In the genomic region with DNA sequence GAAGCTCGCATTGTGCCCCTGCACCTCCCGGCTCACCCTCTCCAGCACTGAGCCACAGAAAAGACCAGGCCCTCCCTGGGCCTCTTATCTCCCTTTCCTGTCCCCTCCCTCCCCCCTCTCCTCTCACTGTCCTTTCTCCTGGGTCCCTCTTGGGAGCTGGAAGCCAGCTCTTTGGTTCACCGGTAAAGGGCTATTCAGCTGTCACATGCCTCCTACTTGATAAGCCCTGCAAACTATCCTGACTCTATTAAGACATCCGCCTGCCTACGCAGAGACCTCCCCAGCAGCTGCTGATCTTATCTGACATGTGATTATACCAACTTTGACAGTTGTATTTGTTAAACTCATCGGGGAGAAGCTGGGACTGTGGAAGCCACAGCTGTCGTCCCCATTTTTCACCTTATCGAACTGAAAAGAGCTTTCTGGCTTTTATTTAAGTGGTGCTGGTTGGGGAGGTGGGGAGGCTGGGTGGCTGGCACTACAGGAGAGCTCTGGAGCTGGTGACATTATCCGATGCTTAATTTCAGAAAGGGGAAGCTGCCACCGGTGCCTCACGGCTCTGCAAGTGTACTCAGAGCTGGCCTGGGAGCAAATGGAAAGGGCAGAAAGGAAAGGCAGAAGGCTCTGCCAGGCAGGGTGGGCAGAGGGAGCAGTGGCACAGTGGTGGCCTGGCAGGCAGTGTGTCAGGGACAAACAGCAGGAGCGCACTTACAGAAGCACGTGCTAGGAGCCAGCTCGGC, we compare ENCODE assay signal across 8 mouse cellular contexts. TPM values are rescaled to one million over a fixed set of nuclear protein-coding genes. Genes with fewer than 3 reads are reported as not detected.
A peak's percentile ranks its signal among the peaks of the same experiment; 100 is the strongest.
DNase-seq lines count a peak whose midpoint lies in the region; ATAC-seq lines count a peak whose summit lies in the region.

No protein-coding gene starts in this region.

- H3K4me3 ChIP-seq in forebrain, embryonic 12.5 days (replicated peaks): no peak overlapping the region
- H3K4me3 ChIP-seq in forebrain, embryonic 11.5 days (ENCODE audit: low read depth, low read length): no peak overlapping the region
- no peak overlapping the region for H3K4me3 ChIP-seq in hindbrain, embryonic 14.5 days (replicated peaks; ENCODE audit: low read length)
- no peak overlapping the region for H3K4me3 ChIP-seq in midbrain, embryonic 13.5 days (replicated peaks)
- no peak overlapping the region for H3K4me3 ChIP-seq in forebrain, embryonic 10.5 days
- no peak overlapping the region for H3K4me3 ChIP-seq in forebrain, embryonic 16.5 days (replicated peaks; ENCODE audit: low read length)

- H3K4me2 ChIP-seq in forebrain, embryonic 12.5 days: no peak overlapping the region
- no peak overlapping the region for H3K4me2 ChIP-seq in forebrain, embryonic 11.5 days (ENCODE audit: low read depth, low read length, severe bottlenecking)
- H3K4me2 ChIP-seq in hindbrain, embryonic 14.5 days (replicated peaks): no peak overlapping the region
- no peak overlapping the region for H3K4me2 ChIP-seq in midbrain, embryonic 13.5 days (replicated peaks)
- H3K4me2 ChIP-seq in forebrain, embryonic 16.5 days (ENCODE audit: low read length): no peak overlapping the region

- H3K27ac ChIP-seq in forebrain, embryonic 12.5 days: 0 out of 2 replicates have a peak overlapping the region, but pooled peaks have one; percentile 19
- no peak overlapping the region for H3K27ac ChIP-seq in forebrain, embryonic 11.5 days (ENCODE audit: low read depth, low read length)
- H3K27ac ChIP-seq in hindbrain, embryonic 14.5 days: peak overlapping the region; percentile 63
- H3K27ac ChIP-seq in midbrain, embryonic 13.5 days: peak overlapping the region; percentile 59
- H3K27ac ChIP-seq in forebrain, embryonic 10.5 days: no peak overlapping the region
- no peak overlapping the region for H3K27ac ChIP-seq in forebrain, embryonic 16.5 days (ENCODE audit: low read length)

- peaks cover 29% of the 10 kb centered on the region for H3K4me1 ChIP-seq in forebrain, embryonic 12.5 days
- peaks cover 6% of the 10 kb centered on the region for H3K4me1 ChIP-seq in forebrain, embryonic 11.5 days (replicated peaks; ENCODE audit: control insufficient read depth, insufficient read depth, low read length)
- peaks cover 24% of the 10 kb centered on the region for H3K4me1 ChIP-seq in hindbrain, embryonic 14.5 days (replicated peaks; ENCODE audit: control insufficient read depth, insufficient read depth, low read length)
- H3K4me1 ChIP-seq in midbrain, embryonic 13.5 days (replicated peaks): peaks cover 55% of the 10 kb centered on the region
- peaks cover 22% of the 10 kb centered on the region for H3K4me1 ChIP-seq in forebrain, embryonic 10.5 days
- peaks cover 6% of the 10 kb centered on the region for H3K4me1 ChIP-seq in forebrain, embryonic 16.5 days (replicated peaks; ENCODE audit: control insufficient read depth, insufficient read depth, low read length)

- H3K27me3 ChIP-seq in forebrain, embryonic 12.5 days: no peaks in the 10 kb centered on the region
- no peaks in the 10 kb centered on the region for H3K27me3 ChIP-seq in forebrain, embryonic 11.5 days (ENCODE audit: control insufficient read depth, insufficient read depth, low read length)
- H3K27me3 ChIP-seq in hindbrain, embryonic 14.5 days (ENCODE audit: control insufficient read depth, insufficient read depth, low read length): no peaks in the 10 kb centered on the region
- H3K27me3 ChIP-seq in midbrain, embryonic 13.5 days: 0 out of 2 replicates have a peak, but pooled peaks cover 2% of the 10 kb centered on the region
- H3K27me3 ChIP-seq in forebrain, embryonic 10.5 days (ENCODE audit: poor library complexity, severe bottlenecking): no peaks in the 10 kb centered on the region
- H3K27me3 ChIP-seq in forebrain, embryonic 16.5 days (replicated peaks; ENCODE audit: control insufficient read depth, insufficient read depth, low read length): no peaks in the 10 kb centered on the region

- ATAC-seq in forebrain, embryonic 12.5 days (ENCODE audit: low FRiP score): 0 out of 2 replicates have a peak, but pooled peaks have one; percentile 4
- ATAC-seq in forebrain, embryonic 11.5 days (replicated peaks; ENCODE audit: low FRiP score): no peak
- no peak for ATAC-seq in hindbrain, embryonic 14.5 days (ENCODE audit: low FRiP score)
- peak; percentile 70 for ATAC-seq in midbrain, embryonic 13.5 days
- ATAC-seq in erythroid progenitor cell, adult 5-6 weeks (replicated peaks; ENCODE audit: low FRiP score, poor library complexity, severe bottlenecking): no peak
- ATAC-seq in forebrain, embryonic 16.5 days: no peak

- WGBS in forebrain, embryonic 12.5 days: 70% methylated on average over 14 of the region's 14 CpGs
- WGBS in forebrain, embryonic 11.5 days: 84% methylated on average over 14 of the region's 14 CpGs
- WGBS in hindbrain, embryonic 14.5 days: 59% methylated on average over 14 of the region's 14 CpGs
- 44% methylated on average over 14 of the region's 14 CpGs for WGBS in midbrain, embryonic 13.5 days
- 89% methylated on average over 14 of the region's 14 CpGs for WGBS in forebrain, embryonic 10.5 days
- 70% methylated on average over 14 of the region's 14 CpGs for WGBS in forebrain, embryonic 16.5 days

- no peak for DNase-seq in forebrain, embryonic 11.5 days (ENCODE audit: low spot score)
- peak; percentile 40 for DNase-seq in c-Kit-positive CD71-positive TER-119-negative erythroid progenitor cells, embryonic 14.5 days (ENCODE audit: low read depth)
- DNase-seq in hindbrain, embryonic 14.5 days (ENCODE audit: low spot score): no peak
- DNase-seq in forebrain, embryonic 10.5 days (ENCODE audit: extremely low spot score, low spot score): no peak

- no peaks in the 10 kb centered on the region for H3K9me3 ChIP-seq in forebrain, embryonic 12.5 days
- no peaks in the 10 kb centered on the region for H3K9me3 ChIP-seq in forebrain, embryonic 11.5 days (ENCODE audit: control insufficient read depth, low read length)
- no peaks in the 10 kb centered on the region for H3K9me3 ChIP-seq in hindbrain, embryonic 14.5 days (ENCODE audit: control insufficient read depth, low read length)
- H3K9me3 ChIP-seq in midbrain, embryonic 13.5 days: no peaks in the 10 kb centered on the region
- no peaks in the 10 kb centered on the region for H3K9me3 ChIP-seq in forebrain, embryonic 10.5 days
- H3K9me3 ChIP-seq in forebrain, embryonic 16.5 days (ENCODE audit: control insufficient read depth, low read length): no peaks in the 10 kb centered on the region

- peaks cover 67% of the 10 kb centered on the region for H3K36me3 ChIP-seq in forebrain, embryonic 12.5 days (replicated peaks)
- peaks cover 8% of the 10 kb centered on the region for H3K36me3 ChIP-seq in forebrain, embryonic 11.5 days (ENCODE audit: control insufficient read depth, insufficient read depth, low read length)
- H3K36me3 ChIP-seq in hindbrain, embryonic 14.5 days (replicated peaks; ENCODE audit: control insufficient read depth, insufficient read depth): peaks cover 60% of the 10 kb centered on the region
- peaks cover 63% of the 10 kb centered on the region for H3K36me3 ChIP-seq in midbrain, embryonic 13.5 days
- H3K36me3 ChIP-seq in forebrain, embryonic 10.5 days (replicated peaks): peaks cover 90% of the 10 kb centered on the region
- peaks cover 26% of the 10 kb centered on the region for H3K36me3 ChIP-seq in forebrain, embryonic 16.5 days (ENCODE audit: control insufficient read depth, insufficient read depth)

- no peak overlapping the region for H3K9ac ChIP-seq in forebrain, embryonic 12.5 days
- no peak overlapping the region for H3K9ac ChIP-seq in forebrain, embryonic 11.5 days (ENCODE audit: low read length)
- no peak overlapping the region for H3K9ac ChIP-seq in hindbrain, embryonic 14.5 days
- H3K9ac ChIP-seq in midbrain, embryonic 13.5 days (replicated peaks): 0 out of 2 replicates have a peak overlapping the region, but pooled peaks have one; percentile 24
- H3K9ac ChIP-seq in forebrain, embryonic 16.5 days (replicated peaks; ENCODE audit: low read depth, low read length): no peak overlapping the region

RNA-seq across cellular contexts. Expression of a gene that starts 29.2 kb away (rescaled TPM):
- 49.0 and 56.2 TPM in 2 replicates for polyA plus RNA-seq in forebrain, embryonic 12.5 days (2016; fragmentation: Nextera tagmentation; extraction: Ambion mirVana)
- polyA plus RNA-seq in forebrain, embryonic 11.5 days (2014; fragmentation: Nextera tagmentation; extraction: Ambion mirVana): 53.8 and 58.6 TPM in 2 replicates
- 31.8 and 34.3 TPM in 2 replicates for polyA plus RNA-seq in hindbrain, embryonic 14.5 days (2014; fragmentation: Nextera tagmentation; extraction: Ambion mirVana)
- 45.2 and 49.9 TPM in 2 replicates for polyA plus RNA-seq in midbrain, embryonic 13.5 days (2015; fragmentation: Nextera tagmentation; extraction: Ambion mirVana)
- total RNA-seq in erythroid progenitor cell, adult 5-6 weeks (2015; ENCODE audit: low replicate concordance): 25.2 and 31.0 TPM in 2 replicates
- total RNA-seq in erythroid progenitor cell, adult 5-6 weeks (2017; ENCODE audit: low replicate concordance): 27.1 and 35.8 TPM in 2 replicates
- 62.4 and 66.0 TPM in 2 replicates for polyA plus RNA-seq in forebrain, embryonic 10.5 days (2016; fragmentation: Nextera tagmentation; extraction: Ambion mirVana)
- polyA plus RNA-seq in forebrain, embryonic 16.5 days (2015; fragmentation: Nextera tagmentation; extraction: Ambion mirVana): 31.7 and 37.2 TPM in 2 replicates

RNA-seq across cellular contexts. Expression of a gene that starts 29.4 kb away (rescaled TPM):
- polyA plus RNA-seq in forebrain, embryonic 12.5 days (2016; fragmentation: Nextera tagmentation; extraction: Ambion mirVana): 190 and 210 TPM in 2 replicates
- 276 and 295 TPM in 2 replicates for polyA plus RNA-seq in forebrain, embryonic 11.5 days (2014; fragmentation: Nextera tagmentation; extraction: Ambion mirVana)
- 161 and 166 TPM in 2 replicates for polyA plus RNA-seq in hindbrain, embryonic 14.5 days (2014; fragmentation: Nextera tagmentation; extraction: Ambion mirVana)
- 177 and 178 TPM in 2 replicates for polyA plus RNA-seq in midbrain, embryonic 13.5 days (2015; fragmentation: Nextera tagmentation; extraction: Ambion mirVana)
- total RNA-seq in erythroid progenitor cell, adult 5-6 weeks (2015; ENCODE audit: low replicate concordance): 6.8 and 13.4 TPM in 2 replicates
- 4.4 and 10.7 TPM in 2 replicates for total RNA-seq in erythroid progenitor cell, adult 5-6 weeks (2017; ENCODE audit: low replicate concordance)
- 261 and 275 TPM in 2 replicates for polyA plus RNA-seq in forebrain, embryonic 10.5 days (2016; fragmentation: Nextera tagmentation; extraction: Ambion mirVana)
- 162 and 166 TPM in 2 replicates for polyA plus RNA-seq in forebrain, embryonic 16.5 days (2015; fragmentation: Nextera tagmentation; extraction: Ambion mirVana)

RNA-seq across cellular contexts. Expression of a gene that starts 52.3 kb away (rescaled TPM):
- 3.7 and 4.0 TPM in 2 replicates for polyA plus RNA-seq in forebrain, embryonic 12.5 days (2016; fragmentation: Nextera tagmentation; extraction: Ambion mirVana)
- 3.9 and 4.5 TPM in 2 replicates for polyA plus RNA-seq in forebrain, embryonic 11.5 days (2014; fragmentation: Nextera tagmentation; extraction: Ambion mirVana)
- polyA plus RNA-seq in hindbrain, embryonic 14.5 days (2014; fragmentation: Nextera tagmentation; extraction: Ambion mirVana): 12.0 and 14.6 TPM in 2 replicates
- polyA plus RNA-seq in midbrain, embryonic 13.5 days (2015; fragmentation: Nextera tagmentation; extraction: Ambion mirVana): 5.7 and 8.2 TPM in 2 replicates
- not detected in 2 replicates for total RNA-seq in erythroid progenitor cell, adult 5-6 weeks (2015; ENCODE audit: low replicate concordance)
- total RNA-seq in erythroid progenitor cell, adult 5-6 weeks (2017; ENCODE audit: low replicate concordance): not detected in 2 replicates
- 2.6 and 2.8 TPM in 2 replicates for polyA plus RNA-seq in forebrain, embryonic 10.5 days (2016; fragmentation: Nextera tagmentation; extraction: Ambion mirVana)
- polyA plus RNA-seq in forebrain, embryonic 16.5 days (2015; fragmentation: Nextera tagmentation; extraction: Ambion mirVana): 1.4 TPM in 2 replicates

Comparison
In these comparisons a context has a peak if more than half of its experiments do, and no peak if none do; other contexts are left out.
1. ATAC-seq: peak in forebrain, embryonic 12.5 days (single experiment) and midbrain, embryonic 13.5 days (single experiment); none in forebrain, embryonic 11.5 days (single experiment), hindbrain, embryonic 14.5 days (single experiment), erythroid progenitor cell, adult 5-6 weeks (single experiment) and forebrain, embryonic 16.5 days (single experiment).
2. H3K27ac ChIP-seq: peak in forebrain, embryonic 12.5 days (single experiment), hindbrain, embryonic 14.5 days (single experiment) and midbrain, embryonic 13.5 days (single experiment); none in forebrain, embryonic 11.5 days (single experiment), forebrain, embryonic 10.5 days (single experiment) and forebrain, embryonic 16.5 days (single experiment).